Mouse (Mus musculus) spleen, adult 2 months (tissue): ENCODE data around the gene Rimkla. TPM values are rescaled to one million over a fixed set of nuclear protein-coding genes. Genes with fewer than 3 reads are reported as not detected.

ENCODE experiments used
- DNase-seq, 2 experiments: peaks; one replicate each; pipeline versions ENCODE4 v3.0.0 to v3.0.0-alpha.2; 2012 to 2021; ENCODE audit warnings: low spot score in 2 of 2, low read depth in 1 of 2
- H3K27ac ChIP-seq: fragments of 200-500 bp; 2 replicates; pipeline ENCODE4 v1.5.1; 2012; ENCODE audit warnings: low read length, inconsistent platforms; ENCODE audit not compliant: insufficient read depth
- H3K27me3 ChIP-seq: fragments of 200-500 bp; 2 replicates; pipeline ENCODE4 v1.6.1; 2012; ENCODE audit warnings: mild to moderate bottlenecking, moderate library complexity, low read length, inconsistent platforms; ENCODE audit not compliant: control insufficient read depth, insufficient read depth
- H3K36me3 ChIP-seq: fragments of 200-500 bp; 2 replicates; pipeline ENCODE4 v1.6.1; 2012; ENCODE audit warnings: mild to moderate bottlenecking, low read length, inconsistent platforms; ENCODE audit not compliant: control insufficient read depth, insufficient read depth
- H3K4me1 ChIP-seq: fragments of 200-500 bp; 2 replicates; pipeline ENCODE4 v1.6.1; 2011; ENCODE audit warnings: inconsistent platforms; ENCODE audit not compliant: control insufficient read depth, insufficient read depth, insufficient read length
- H3K4me3 ChIP-seq: fragments of 200-500 bp; 2 replicates; pipeline ENCODE4 v1.5.1; 2011; ENCODE audit warnings: mild to moderate bottlenecking, inconsistent platforms; ENCODE audit not compliant: insufficient read depth, insufficient read length; ENCODE audit errors: extremely low read depth
- CTCF ChIP-seq: fragments of 200-500 bp; IDR thresholded peaks from 2 replicates; pipeline ENCODE4 v1.5.1; 2011; ENCODE audit warnings: mild to moderate bottlenecking, inconsistent platforms; ENCODE audit not compliant: insufficient read depth, insufficient read length, insufficient replicate concordance; ENCODE audit errors: extremely low read depth
- POLR2A ChIP-seq: fragments of 200-500 bp; IDR thresholded peaks from 2 replicates; pipeline ENCODE4 v1.6.1; 2011; ENCODE audit warnings: low read depth, low read length, inconsistent platforms
- WGBS: fragments of 180-500 bp; shearing (Covaris S2); methylation state at CpG from one replicate; pipeline ENCODE4 v1.1.7; 2018; 5-methylcytosine and 5-hydroxymethylcytosine counted together
- polyA plus RNA-seq: library from polyadenylated mRNA; depleted of rRNA; stranded (reverse); fragments of >200 nt; gene quantifications from 2 replicates; pipeline ENCODE4 v1.2.3, GENCODE M21; 2012

Gene Rimkla
- polyA plus RNA-seq, 1 experiment = 0.40 TPM

GRCm38 (mm10) chr4:119462457-119462856 lies 30.0 kb downstream of the Rimkla start:
- Histone ChIP-seq H3K4me1 (peaks cover 4% of the 10 kb centered on the region; the same call in 1 of the 2 replicates), H3K4me3 (no peak overlapping the region), H3K27ac (no peak overlapping the region), H3K36me3 (no peaks in the 10 kb centered on the region), H3K27me3 (no peaks in the 10 kb centered on the region)
- no peak for DNase-seq
- 84% methylated on average over 3 of the region's 3 CpGs for WGBS
- no peak for TF ChIP-seq CTCF
- no peak for TF ChIP-seq POLR2A

GRCm38 (mm10) chr4:119460728-119461141 lies 31.7 kb downstream of the Rimkla start:
- no peak overlapping the region for H3K27ac ChIP-seq
- peaks cover 4% of the 10 kb centered on the region; the same call in 1 of the 2 replicates for H3K4me1 ChIP-seq
- no peaks in the 10 kb centered on the region for H3K36me3 ChIP-seq
- 71% methylated on average over 8 of the region's 8 CpGs for WGBS
- TF ChIP-seq POLR2A (no peak), CTCF (no peak)
- no peak overlapping the region for H3K4me3 ChIP-seq
- DNase-seq = no peak
- H3K27me3 ChIP-seq = no peaks in the 10 kb centered on the region

GRCm38 (mm10) chr4:119460296-119460695 lies 32.1 kb downstream of the Rimkla start:
- Histone ChIP-seq H3K4me1 (peaks cover 4% of the 10 kb centered on the region; the same call in 1 of the 2 replicates), H3K27me3 (no peaks in the 10 kb centered on the region), H3K4me3 (no peak overlapping the region), H3K36me3 (no peaks in the 10 kb centered on the region), H3K27ac (no peak overlapping the region)
- no peak for DNase-seq
- TF ChIP-seq CTCF = no peak
- TF ChIP-seq POLR2A = no peak
- WGBS = 74% methylated on average over 5 of the region's 5 CpGs

- Histone ChIP-seq H3K27ac (no peak overlapping the region), H3K4me3 (no peak overlapping the region), H3K27me3 (no peaks in the 10 kb centered on the region), H3K36me3 (no peaks in the 10 kb centered on the region), H3K4me1 (no peaks in the 10 kb centered on the region)
- DNase-seq = no peak
- 45% methylated on average over 6 of the region's 6 CpGs for WGBS
- TF ChIP-seq CTCF = no peak
- no peak for TF ChIP-seq POLR2A
Observed at GRCm38 (mm10) chr4:119453533-119453932, 38.9 kb downstream of the Rimkla start.

- 72% methylated on average over 5 of the region's 5 CpGs for WGBS
- TF ChIP-seq POLR2A (no peak), CTCF (no peak)
- no peaks in the 10 kb centered on the region for H3K36me3 ChIP-seq
- no peak for DNase-seq
- no peaks in the 10 kb centered on the region for H3K27me3 ChIP-seq
- H3K4me1 ChIP-seq = no peaks in the 10 kb centered on the region
- H3K27ac ChIP-seq = no peak overlapping the region
- no peak overlapping the region for H3K4me3 ChIP-seq
Observed at GRCm38 (mm10) chr4:119453128-119453527, 39.3 kb downstream of the Rimkla start.

GRCm38 (mm10) chr4:119450436-119450835 lies 42.0 kb downstream of the Rimkla start:
- Histone ChIP-seq H3K27ac (no peak overlapping the region), H3K27me3 (no peaks in the 10 kb centered on the region)
- WGBS = 67% methylated on average over 7 of the region's 7 CpGs

GRCm38 (mm10) chr4:119447786-119448185 lies 44.6 kb downstream of the Rimkla start:
- WGBS = 77% methylated on average over 3 of the region's 3 CpGs
- Histone ChIP-seq H3K27me3 (no peaks in the 10 kb centered on the region), H3K27ac (no peak overlapping the region), H3K4me1 (no peaks in the 10 kb centered on the region), H3K36me3 (no peaks in the 10 kb centered on the region), H3K4me3 (no peak overlapping the region)
- no peak for DNase-seq
- TF ChIP-seq CTCF = no peak
- no peak for TF ChIP-seq POLR2A

More at GRCm38 (mm10) chr4:119450436-119450835, 42.0 kb downstream of the Rimkla start:
- Histone ChIP-seq H3K4me3 (no peak overlapping the region), H3K4me1 (no peaks in the 10 kb centered on the region), H3K36me3 (no peaks in the 10 kb centered on the region)
- TF ChIP-seq POLR2A (no peak), CTCF (no peak)
- DNase-seq = no peak

- H3K4me3 ChIP-seq = no peak overlapping the region
- 95% methylated on average over 6 of the region's 6 CpGs for WGBS
- no peaks in the 10 kb centered on the region for H3K27me3 ChIP-seq
Observed at GRCm38 (mm10) chr4:119447261-119447660, 45.2 kb downstream of the Rimkla start.

More at GRCm38 (mm10) chr4:119447261-119447660, 45.2 kb downstream of the Rimkla start:
- Histone ChIP-seq H3K36me3 (no peaks in the 10 kb centered on the region), H3K4me1 (no peaks in the 10 kb centered on the region), H3K27ac (no peak overlapping the region)
- no peak for DNase-seq
- TF ChIP-seq POLR2A (no peak), CTCF (no peak)
